Mouse (Mus musculus) limb, embryonic 10.5 days (tissue): ENCODE data around the gene Rad51. TPM values are rescaled to one million over a fixed set of nuclear protein-coding genes. Genes with fewer than 3 reads are reported as not detected.

Source experiments
- DNase-seq: peaks from one replicate; pipeline ENCODE4 v3.0.0-alpha.2; 2017; ENCODE audit warnings: low spot score
- H3K27ac ChIP-seq: fragments of 300-500 bp; sonication (generic); 2 replicates; pipeline ENCODE4 v1.5.1; 2016; ENCODE audit warnings: mild to moderate bottlenecking
- H3K27me3 ChIP-seq: fragments of 300-500 bp; sonication (generic); 2 replicates; pipeline ENCODE4 v1.6.1; 2016; ENCODE audit warnings: low read depth, mild to moderate bottlenecking; ENCODE audit not compliant: poor library complexity, severe bottlenecking
- H3K36me3 ChIP-seq: fragments of 300-500 bp; sonication (generic); 2 replicates; pipeline ENCODE4 v1.6.1; 2016; ENCODE audit warnings: mild to moderate bottlenecking, moderate library complexity
- H3K4me1 ChIP-seq: fragments of 300-500 bp; sonication (generic); 2 replicates; pipeline ENCODE4 v1.6.1; 2016
- H3K4me3 ChIP-seq: fragments of 300-500 bp; sonication (generic); 2 replicates; pipeline ENCODE4 v1.5.1; 2016; ENCODE audit warnings: mild to moderate bottlenecking, moderate library complexity
- H3K9me3 ChIP-seq: fragments of 300-500 bp; sonication (generic); replicated peaks from 2 replicates; pipeline ENCODE4 v1.6.1; 2016; ENCODE audit warnings: mild to moderate bottlenecking
- WGBS: fragments of 180-500 bp; shearing (Covaris S2); methylation state at CpG from one replicate; pipeline ENCODE4 v1.1.7; 2016; 5-methylcytosine and 5-hydroxymethylcytosine counted together
- polyA plus RNA-seq: library from polyadenylated mRNA; unstranded; fragments of >200 nt; fragmentation: Nextera tagmentation; extraction: Ambion mirVana; gene quantifications from 2 replicates; pipeline ENCODE4 v1.2.1, GENCODE M21; 2016

Gene Rad51
- polyA plus RNA-seq: 94.5 and 95.9 TPM in 2 replicates

- peaks cover 35% of the 10 kb centered on the region for H3K36me3 ChIP-seq
- H3K27ac ChIP-seq: peak within 1 kb of the TSS; percentile 93
- DNase-seq: peak; percentile 89
- no peaks in the 10 kb centered on the region for H3K27me3 ChIP-seq
- WGBS: under 1% methylated on average over 51 of the region's 51 CpGs
- H3K4me3 ChIP-seq: peak within 1 kb of the TSS; percentile 87
- H3K9me3 ChIP-seq: no peaks in the 10 kb centered on the region
- peaks cover 16% of the 10 kb centered on the region for H3K4me1 ChIP-seq
These were observed at the start of gene Rad51 for GRCm38 (mm10) chr2:119112438-119113112. TSS of gene Rad51 (plus strand) at chr2:119112793.

- peaks cover 63% of the 10 kb centered on the region for H3K36me3 ChIP-seq
- WGBS: 94% methylated on average over 4 of the region's 4 CpGs
- no peak overlapping the region for H3K27ac ChIP-seq
- no peaks in the 10 kb centered on the region for H3K27me3 ChIP-seq
- DNase-seq: no peak
- H3K4me1 ChIP-seq: no peaks in the 10 kb centered on the region
- H3K9me3 ChIP-seq: no peaks in the 10 kb centered on the region
- H3K4me3 ChIP-seq: no peak overlapping the region
These were observed 40.2 kb upstream of the Rad51 start for GRCm38 (mm10) chr2:119072397-119072796.

- WGBS: 99% methylated on average over 2 of the region's 2 CpGs
- Histone ChIP-seq H3K4me1 (no peaks in the 10 kb centered on the region), H3K27me3 (no peaks in the 10 kb centered on the region), H3K9me3 (no peaks in the 10 kb centered on the region), H3K27ac (no peak overlapping the region), H3K4me3 (no peak overlapping the region), H3K36me3 (peaks cover 75% of the 10 kb centered on the region)
- DNase-seq: no peak
These were observed 26.4 kb upstream of the Rad51 start for GRCm38 (mm10) chr2:119086156-119086555.

GRCm38 (mm10) chr2:119101552-119101951 is 11.0 kb upstream of the Rad51 start:
- H3K27me3 ChIP-seq: no peaks in the 10 kb centered on the region

GRCm38 (mm10) chr2:119106583-119106982 is 6.0 kb upstream of the Rad51 start:
- peaks cover 58% of the 10 kb centered on the region for H3K36me3 ChIP-seq
- WGBS: 83% methylated on average over 5 of the region's 5 CpGs

More at GRCm38 (mm10) chr2:119101552-119101951, 11.0 kb upstream of the Rad51 start:
- Histone ChIP-seq H3K4me3 (no peak overlapping the region), H3K9me3 (no peaks in the 10 kb centered on the region), H3K36me3 (peaks cover 71% of the 10 kb centered on the region), H3K27ac (no peak overlapping the region), H3K4me1 (no peaks in the 10 kb centered on the region)
- DNase-seq: no peak

GRCm38 (mm10) chr2:119108554-119108953 is 4.0 kb upstream of the Rad51 start:
- Histone ChIP-seq H3K9me3 (no peaks in the 10 kb centered on the region), H3K36me3 (peaks cover 39% of the 10 kb centered on the region), H3K4me3 (no peak overlapping the region), H3K27ac (no peak overlapping the region), H3K4me1 (peaks cover 9% of the 10 kb centered on the region), H3K27me3 (no peaks in the 10 kb centered on the region)
- DNase-seq: peak; percentile 63
- 57% methylated on average over 4 of the region's 4 CpGs for WGBS

More at GRCm38 (mm10) chr2:119106583-119106982, 6.0 kb upstream of the Rad51 start:
- no peaks in the 10 kb centered on the region for H3K27me3 ChIP-seq
- H3K4me1 ChIP-seq: no peaks in the 10 kb centered on the region
- no peaks in the 10 kb centered on the region for H3K9me3 ChIP-seq
- no peak for DNase-seq
- H3K4me3 ChIP-seq: no peak overlapping the region
- no peak overlapping the region for H3K27ac ChIP-seq

GRCm38 (mm10) chr2:119111060-119111459 is 1.5 kb upstream of the Rad51 start:
- WGBS: 95% methylated on average over 3 of the region's 3 CpGs
- no peak for DNase-seq
- Histone ChIP-seq H3K27me3 (no peaks in the 10 kb centered on the region), H3K4me3 (no peak overlapping the region), H3K4me1 (peaks cover 16% of the 10 kb centered on the region), H3K9me3 (no peaks in the 10 kb centered on the region), H3K27ac (no peak overlapping the region), H3K36me3 (peaks cover 29% of the 10 kb centered on the region)

GRCm38 (mm10) chr2:119113121-119113925 is 730 bp downstream of the Rad51 start:
- no peak for DNase-seq
- Histone ChIP-seq H3K27ac (peak overlapping the region; percentile 93), H3K27me3 (no peaks in the 10 kb centered on the region), H3K9me3 (no peaks in the 10 kb centered on the region), H3K4me3 (peak overlapping the region; percentile 87), H3K36me3 (peaks cover 35% of the 10 kb centered on the region), H3K4me1 (peaks cover 16% of the 10 kb centered on the region)
- WGBS: 15% methylated on average over 20 of the region's 20 CpGs

- Histone ChIP-seq H3K36me3 (peaks cover 100% of the 10 kb centered on the region), H3K4me1 (no peaks in the 10 kb centered on the region), H3K9me3 (no peaks in the 10 kb centered on the region), H3K4me3 (no peak overlapping the region), H3K27ac (no peak overlapping the region), H3K27me3 (no peaks in the 10 kb centered on the region)
- 89% methylated on average over 5 of the region's 5 CpGs for WGBS
- no peak for DNase-seq
These were observed 23.8 kb downstream of the Rad51 start for GRCm38 (mm10) chr2:119136346-119136898.

- Histone ChIP-seq H3K9me3 (no peaks in the 10 kb centered on the region), H3K4me3 (no peak overlapping the region), H3K4me1 (no peaks in the 10 kb centered on the region), H3K36me3 (peaks cover 96% of the 10 kb centered on the region), H3K27ac (no peak overlapping the region), H3K27me3 (no peaks in the 10 kb centered on the region)
- DNase-seq: no peak
- WGBS: 85% methylated on average over 2 of the region's 2 CpGs
These were observed 32.6 kb downstream of the Rad51 start for GRCm38 (mm10) chr2:119145199-119145598.

GRCm38 (mm10) chr2:119146435-119146834 is 33.8 kb downstream of the Rad51 start:
- no peak overlapping the region for H3K27ac ChIP-seq
- H3K9me3 ChIP-seq: no peaks in the 10 kb centered on the region
- H3K36me3 ChIP-seq: peaks cover 96% of the 10 kb centered on the region
- 92% methylated on average over 6 of the region's 6 CpGs for WGBS
- no peak overlapping the region for H3K4me3 ChIP-seq
- DNase-seq: no peak
- H3K27me3 ChIP-seq: no peaks in the 10 kb centered on the region
- no peaks in the 10 kb centered on the region for H3K4me1 ChIP-seq

GRCm38 (mm10) chr2:119147160-119147678 is 34.6 kb downstream of the Rad51 start:
- H3K27ac ChIP-seq: no peak overlapping the region
- whole genome bisulfite sequencing: 88% methylated on average over 22 of the region's 22 CpGs
- peaks cover 96% of the 10 kb centered on the region for H3K36me3 ChIP-seq

GRCm38 (mm10) chr2:119147775-119148174 is 35.2 kb downstream of the Rad51 start:
- Histone ChIP-seq H3K36me3 (peaks cover 96% of the 10 kb centered on the region), H3K9me3 (no peaks in the 10 kb centered on the region), H3K4me1 (no peaks in the 10 kb centered on the region), H3K27me3 (no peaks in the 10 kb centered on the region), H3K27ac (no peak overlapping the region), H3K4me3 (no peak overlapping the region)
- DNase-seq: no peak
- 93% methylated on average over 8 of the region's 8 CpGs for WGBS

More at GRCm38 (mm10) chr2:119147160-119147678, 34.6 kb downstream of the Rad51 start:
- H3K9me3 ChIP-seq: no peaks in the 10 kb centered on the region
- no peak overlapping the region for H3K4me3 ChIP-seq
- no peaks in the 10 kb centered on the region for H3K4me1 ChIP-seq
- no peaks in the 10 kb centered on the region for H3K27me3 ChIP-seq
- no peak for DNase-seq
